Mouse (Mus musculus) neural tube, embryonic 11.5 days (tissue): ENCODE data around the gene Nfib. TPM values are rescaled to one million over a fixed set of nuclear protein-coding genes. Genes with fewer than 3 reads are reported as not detected.

Experiments used
- ATAC-seq: fragments of 200-750 bp; cut with Nextera tagmentation; 2 replicates; pipeline ENCODE4 v1.8.0; 2017; ENCODE audit warnings: moderate number of reproducible peaks, mild to moderate bottlenecking, moderate TSS enrichment, moderate library complexity; ENCODE audit not compliant: insufficient read depth, low FRiP score, low TSS enrichment
- DNase-seq: peaks from one replicate; pipeline ENCODE4 v3.0.0-alpha.2; 2015; ENCODE audit warnings: low spot score
- H3K27ac ChIP-seq: fragments of 300-500 bp; sonication (generic); 2 replicates; pipeline ENCODE4 v1.5.1; 2014; ENCODE audit warnings: low read depth, mild to moderate bottlenecking, low read length
- H3K27me3 ChIP-seq: fragments of 300-500 bp; sonication (generic); 2 replicates; pipeline ENCODE4 v1.6.1; 2014; ENCODE audit warnings: mild to moderate bottlenecking, low read length, mixed read lengths; ENCODE audit not compliant: control insufficient read depth, insufficient read depth
- H3K36me3 ChIP-seq: fragments of 300-500 bp; sonication (generic); 2 replicates; pipeline ENCODE4 v1.6.1; 2014; ENCODE audit warnings: mild to moderate bottlenecking, low read length, moderate library complexity, mixed read lengths; ENCODE audit not compliant: control insufficient read depth, insufficient read depth
- H3K4me1 ChIP-seq: fragments of 300-500 bp; sonication (generic); 2 replicates; pipeline ENCODE4 v1.6.1; 2014; ENCODE audit warnings: low read length, mixed read lengths; ENCODE audit not compliant: control insufficient read depth, insufficient read depth
- H3K4me2 ChIP-seq: fragments of 300-500 bp; sonication (generic); 2 replicates; pipeline ENCODE4 v1.6.1; 2014; ENCODE audit warnings: low read depth, mild to moderate bottlenecking, moderate library complexity
- H3K4me3 ChIP-seq: fragments of 300-500 bp; sonication (generic); 2 replicates; pipeline ENCODE4 v1.5.1; 2014; ENCODE audit warnings: low read depth, low read length
- H3K9ac ChIP-seq: fragments of 300-500 bp; sonication (generic); 2 replicates; pipeline ENCODE4 v1.6.1; 2014; ENCODE audit warnings: mild to moderate bottlenecking, low read length
- H3K9me3 ChIP-seq: fragments of 300-500 bp; sonication (generic); 2 replicates; pipeline ENCODE4 v1.6.1; 2016; ENCODE audit warnings: low read length; ENCODE audit not compliant: control insufficient read depth
- WGBS: fragments of 180-500 bp; shearing (Covaris S2); extraction: QIAGEN DNeasy Blood & Tissue Kit; methylation state at CpG from one replicate; pipeline ENCODE4 v1.1.7; 2014; 5-methylcytosine and 5-hydroxymethylcytosine counted together
- polyA plus RNA-seq: library from polyadenylated mRNA; unstranded; fragments of >200 nt; fragmentation: Nextera tagmentation; extraction: Ambion mirVana; gene quantifications from 2 replicates; pipeline ENCODE4 v1.2.1, GENCODE M21; 2014

Nfib gene
- polyA plus RNA-seq, 1 experiment from 2014 or later: 29.1 TPM

- H3K4me1 ChIP-seq: no peaks in the 10 kb centered on the region
These were observed 289.7 kb downstream of the Nfib start for GRCm38 (mm10) chr4:82415817-82416216.

GRCm38 (mm10) chr4:82412651-82413050, 292.9 kb downstream of the Nfib start:
- Histone ChIP-seq H3K36me3 (no peaks in the 10 kb centered on the region), H3K9ac (no peak overlapping the region), H3K27ac (no peak overlapping the region), H3K4me1 (no peaks in the 10 kb centered on the region; the same call in 1 of the 2 replicates), H3K27me3 (no peaks in the 10 kb centered on the region), H3K4me3 (no peak overlapping the region), H3K9me3 (no peaks in the 10 kb centered on the region), H3K4me2 (no peak overlapping the region)
- 70% methylated on average over 7 of the region's 7 CpGs for WGBS
- DNase-seq (no peak), ATAC-seq (no peak)

More at GRCm38 (mm10) chr4:82415817-82416216, 289.7 kb downstream of the Nfib start:
- Histone ChIP-seq H3K27me3 (no peaks in the 10 kb centered on the region), H3K27ac (no peak overlapping the region), H3K9ac (no peak overlapping the region), H3K4me2 (no peak overlapping the region), H3K9me3 (no peaks in the 10 kb centered on the region), H3K4me3 (no peak overlapping the region), H3K36me3 (no peaks in the 10 kb centered on the region)
- ATAC-seq (no peak), DNase-seq (no peak)
- WGBS: 76% methylated on average over 4 of the region's 4 CpGs

- WGBS: 59% methylated on average over 5 of the region's 5 CpGs
- Histone ChIP-seq H3K4me1 (no peaks in the 10 kb centered on the region; the same call in 1 of the 2 replicates), H3K4me3 (no peak overlapping the region), H3K9ac (no peak overlapping the region), H3K27ac (no peak overlapping the region), H3K36me3 (no peaks in the 10 kb centered on the region), H3K4me2 (no peak overlapping the region), H3K9me3 (no peaks in the 10 kb centered on the region), H3K27me3 (no peaks in the 10 kb centered on the region)
- DNase-seq (no peak), ATAC-seq (no peak)
These were observed 293.6 kb downstream of the Nfib start for GRCm38 (mm10) chr4:82411965-82412364.

- Histone ChIP-seq H3K36me3 (no peaks in the 10 kb centered on the region), H3K4me1 (no peaks in the 10 kb centered on the region; the same call in 1 of the 2 replicates), H3K27ac (no peak overlapping the region), H3K27me3 (no peaks in the 10 kb centered on the region), H3K4me2 (no peak overlapping the region), H3K9ac (no peak overlapping the region), H3K9me3 (no peaks in the 10 kb centered on the region), H3K4me3 (no peak overlapping the region)
- WGBS: 46% methylated on average over 22 of the region's 22 CpGs
- peak; percentile 67; the same call in 1 of the 2 replicates for ATAC-seq
- peak; percentile 65 for DNase-seq
These were observed 296.8 kb downstream of the Nfib start for GRCm38 (mm10) chr4:82408463-82409404.

- no peak for DNase-seq
- Histone ChIP-seq H3K4me3 (no peak overlapping the region), H3K9me3 (no peaks in the 10 kb centered on the region), H3K9ac (no peak overlapping the region), H3K4me2 (no peak overlapping the region), H3K27ac (no peak overlapping the region), H3K4me1 (peaks cover 7% of the 10 kb centered on the region; the same call in 1 of the 2 replicates), H3K27me3 (no peaks in the 10 kb centered on the region), H3K36me3 (no peaks in the 10 kb centered on the region)
- no peak for ATAC-seq
- WGBS: 87% methylated on average over 6 of the region's 6 CpGs
These were observed 299.0 kb downstream of the Nfib start for GRCm38 (mm10) chr4:82406511-82406910.

GRCm38 (mm10) chr4:82405791-82406190, 299.8 kb downstream of the Nfib start:
- Histone ChIP-seq H3K9ac (no peak overlapping the region), H3K27ac (no peak overlapping the region), H3K36me3 (no peaks in the 10 kb centered on the region), H3K4me1 (peaks cover 11% of the 10 kb centered on the region; the same call in 1 of the 2 replicates), H3K9me3 (no peaks in the 10 kb centered on the region), H3K4me2 (no peak overlapping the region), H3K27me3 (no peaks in the 10 kb centered on the region), H3K4me3 (no peak overlapping the region)
- DNase-seq (no peak), ATAC-seq (no peak)
- WGBS: 92% methylated on average over 5 of the region's 5 CpGs

GRCm38 (mm10) chr4:82403975-82404651, 301.4 kb downstream of the Nfib start:
- Histone ChIP-seq H3K4me3 (no peak overlapping the region), H3K4me2 (no peak overlapping the region), H3K27ac (no peak overlapping the region), H3K4me1 (peaks cover 18% of the 10 kb centered on the region; the same call in 1 of the 2 replicates), H3K9me3 (no peaks in the 10 kb centered on the region), H3K9ac (no peak overlapping the region), H3K36me3 (no peaks in the 10 kb centered on the region), H3K27me3 (no peaks in the 10 kb centered on the region)
- DNase-seq: no peak
- WGBS: 84% methylated on average over 13 of the region's 13 CpGs
- ATAC-seq: no peak

- no peaks in the 10 kb centered on the region for H3K27me3 ChIP-seq
- 97% methylated on average over 9 of the region's 9 CpGs for WGBS
These were observed 302.9 kb downstream of the Nfib start for GRCm38 (mm10) chr4:82402666-82403065.

More at GRCm38 (mm10) chr4:82402666-82403065, 302.9 kb downstream of the Nfib start:
- H3K4me1 ChIP-seq: peaks cover 18% of the 10 kb centered on the region; the same call in 1 of the 2 replicates
- no peak overlapping the region for H3K27ac ChIP-seq
- H3K4me3 ChIP-seq: no peak overlapping the region
- H3K9ac ChIP-seq: no peak overlapping the region
- H3K36me3 ChIP-seq: no peaks in the 10 kb centered on the region
- ATAC-seq (no peak), DNase-seq (no peak)
- H3K4me2 ChIP-seq: no peak overlapping the region
- no peaks in the 10 kb centered on the region for H3K9me3 ChIP-seq
